Mouse (Mus musculus) mouse embryonic stem cell (cell line): ENCODE data around the gene Plekho2.

Experiments used
- in situ Hi-C, 2 experiments: fragments of 300-500 bp; cut with MboI; formaldehyde crosslinking; loops; 1 replicate in 1 of 2; 3 replicates in 1 of 2; pipeline ENCODE4 v1.14.3; 2019 to 2020; ENCODE audit warnings: low sequenced_read_pairs in 2 of 2, low pct_unique_long_range_greater_than_20kb in 1 of 2, mixed read lengths in 1 of 2; ENCODE audit not compliant: unreplicated experiment in 1 of 2

Plekho2 gene

DNA sequence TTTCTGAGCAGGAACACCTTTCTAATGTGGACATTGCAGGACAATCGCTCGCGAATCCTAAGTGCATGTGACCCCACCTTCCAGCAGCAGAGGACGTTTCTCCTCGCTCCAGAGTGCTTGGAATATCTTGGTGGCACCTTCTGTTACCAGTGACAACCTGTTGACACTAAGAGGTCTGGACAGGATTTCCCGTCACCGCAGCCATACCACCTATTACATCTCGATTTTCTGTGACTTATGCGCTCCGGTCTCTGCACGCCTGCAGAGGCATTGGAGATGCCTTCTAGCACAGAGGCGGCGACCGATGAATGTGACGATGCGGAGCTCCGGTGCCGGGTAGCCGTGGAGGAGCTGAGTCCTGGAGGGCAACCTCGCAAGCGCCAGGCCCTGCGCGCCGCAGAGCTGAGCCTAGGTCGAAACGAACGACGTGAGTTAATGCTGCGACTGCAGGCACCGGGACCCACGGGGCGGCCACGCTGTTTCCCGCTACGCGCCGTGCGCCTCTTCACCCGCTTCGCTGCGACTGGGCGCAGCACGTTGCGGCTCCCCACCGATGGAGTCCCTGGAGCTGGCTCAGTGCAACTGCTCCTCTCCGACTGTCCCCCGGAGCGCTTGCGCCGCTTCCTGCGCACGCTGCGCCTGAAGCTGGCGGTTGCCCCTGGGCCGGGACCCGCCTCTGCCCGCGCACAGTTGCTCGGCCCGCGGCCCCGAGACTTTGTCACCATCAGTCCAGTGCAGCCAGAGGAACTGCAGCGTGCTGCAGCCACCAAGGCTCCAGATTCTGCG, 7.9 kb upstream of the Plekho2 start:
- in situ Hi-C loops: loop anchor here in 1 of 2 experiments (10.0 kb wide), 1 partner anchor 63 kb away; the partner anchor contains the start of gene Ankdd1a

DNA sequence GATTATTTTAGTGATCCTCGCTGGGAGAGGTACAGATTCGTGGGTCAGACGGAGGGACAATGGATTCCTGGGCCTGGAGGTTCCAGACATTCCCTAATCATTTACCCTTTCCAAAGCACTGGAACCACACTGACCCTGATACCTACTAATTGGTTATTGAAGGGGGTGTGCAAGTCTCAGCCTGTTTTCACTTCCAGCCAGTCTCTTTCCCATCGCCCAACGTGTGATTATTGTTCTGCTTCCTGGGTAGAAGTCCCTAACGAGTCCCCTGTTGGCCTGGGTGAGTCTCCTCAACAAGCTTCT, 7.4 kb upstream of the Plekho2 start:
- in situ Hi-C loops: loop anchor here in 1 of 2 experiments (10.0 kb wide), 1 partner anchor 62 kb away; the partner anchor contains the start of gene Ankdd1a

DNA sequence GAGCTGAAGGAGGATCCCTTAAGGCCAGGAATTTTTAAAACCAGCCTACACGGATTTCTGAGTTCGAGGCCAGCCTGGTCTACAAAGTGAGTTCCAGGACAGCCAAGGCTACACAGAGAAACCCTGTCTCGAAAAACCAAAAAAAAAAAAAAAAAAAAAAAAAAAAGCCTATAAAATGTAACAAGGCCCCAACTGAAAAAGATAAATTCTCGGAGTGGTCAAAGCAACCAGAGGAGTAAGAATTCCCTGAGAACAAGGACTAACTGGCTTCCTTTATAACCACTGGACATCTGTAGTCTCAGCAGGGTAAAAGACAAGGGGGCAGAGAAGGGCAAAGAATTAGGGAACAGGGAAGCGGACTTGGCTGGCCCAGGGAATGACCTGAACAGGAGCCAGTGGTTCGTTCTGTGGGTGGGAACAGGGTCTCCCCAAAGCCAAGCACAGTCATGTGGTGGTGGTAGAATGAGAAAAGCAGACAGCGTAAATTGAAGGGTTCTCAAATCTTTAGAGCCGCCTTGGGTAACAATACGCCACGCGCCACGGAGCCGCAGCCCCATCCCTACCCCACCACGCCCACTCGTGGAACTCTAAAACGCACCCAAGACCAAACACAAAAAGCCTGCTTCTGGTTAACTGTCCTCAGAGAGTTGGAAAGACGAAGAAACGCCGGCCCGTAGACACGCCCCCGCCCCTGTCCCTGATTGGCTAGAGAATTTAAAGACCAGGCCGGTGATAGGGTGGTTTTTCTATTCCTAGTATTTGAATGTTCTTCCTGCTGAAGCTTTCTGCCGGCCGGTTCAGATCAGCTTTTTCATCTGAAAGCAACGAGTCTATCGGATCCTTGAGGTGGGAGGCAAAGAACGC, 6.8 kb upstream of the Plekho2 start, which contains the start of gene Pif1:
Gene Pif1 (plus strand): TSS at position 755 of the 864 bp plus-strand sequence.
- in situ Hi-C loops: loop anchor here in 1 of 2 experiments (10.0 kb wide), 1 partner anchor 62 kb away; the partner anchor contains the start of gene Ankdd1a

DNA sequence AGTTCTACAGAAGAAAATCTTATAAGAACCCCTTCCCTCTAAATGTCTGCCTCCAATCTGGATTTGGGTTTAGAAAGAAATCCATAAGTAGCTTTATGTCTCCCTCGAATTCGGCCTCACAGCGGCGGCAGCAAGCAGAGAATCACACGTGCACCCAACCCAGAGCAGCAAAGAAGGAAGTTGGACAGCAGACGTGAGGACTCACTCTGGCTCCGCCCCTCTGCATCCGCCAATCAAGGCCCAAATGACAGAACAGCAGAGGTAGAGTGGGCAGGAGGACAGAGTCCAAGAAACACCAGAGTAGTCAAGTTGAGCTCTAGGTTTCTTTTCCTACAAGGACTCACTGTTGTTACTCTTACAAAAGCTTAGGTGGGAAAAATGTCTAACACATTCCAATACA, 3.2 kb upstream of the Plekho2 start:
- in situ Hi-C loops: loop anchor here in 1 of 2 experiments (10.0 kb wide), 1 partner anchor 58 kb away; the partner anchor contains the start of gene Ankdd1a

DNA sequence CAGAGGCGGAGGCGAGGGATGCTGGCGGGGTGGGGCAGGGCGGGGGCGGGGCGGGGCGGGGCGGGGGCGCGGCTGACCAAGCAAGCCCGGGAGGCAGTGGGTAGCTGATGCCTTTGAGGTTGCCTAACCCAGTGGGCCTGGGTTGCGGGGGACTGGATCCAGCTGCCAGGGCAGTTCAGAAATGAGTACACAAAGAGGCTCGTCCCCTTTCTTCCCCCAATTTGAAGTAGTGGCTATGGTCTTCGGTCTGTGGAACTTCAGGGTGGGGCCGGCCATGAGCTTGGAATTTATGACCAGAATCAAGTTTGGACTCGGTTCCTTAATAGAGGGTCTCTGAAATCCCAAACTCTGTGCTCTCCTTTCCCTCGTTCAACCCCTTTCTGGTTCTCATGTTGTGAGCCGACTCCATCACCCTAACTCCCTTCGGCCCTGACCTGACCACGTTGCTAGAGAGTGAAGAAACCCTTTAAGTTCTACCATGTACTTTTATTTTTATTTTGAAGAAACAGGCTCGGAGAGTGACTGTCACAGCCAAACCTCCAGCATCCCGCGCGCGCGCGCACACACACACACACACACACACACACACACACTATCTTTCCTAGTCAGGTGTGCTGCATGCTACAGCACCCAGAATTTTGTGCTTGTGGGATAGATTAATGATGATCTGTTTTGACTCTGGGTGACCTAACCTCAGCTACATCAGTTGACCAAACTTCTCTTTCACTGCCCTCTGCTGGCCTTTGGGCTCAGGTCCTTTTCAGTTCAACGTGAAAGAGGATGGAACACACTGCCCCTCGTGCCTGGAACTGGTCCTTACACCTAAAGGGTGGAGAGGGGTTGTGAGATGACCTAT, 789 bp upstream of the Plekho2 start:
- in situ Hi-C loops: loop anchor here in 1 of 2 experiments (10.0 kb wide), 1 partner anchor 56 kb away; the partner anchor contains the start of gene Ankdd1a

DNA sequence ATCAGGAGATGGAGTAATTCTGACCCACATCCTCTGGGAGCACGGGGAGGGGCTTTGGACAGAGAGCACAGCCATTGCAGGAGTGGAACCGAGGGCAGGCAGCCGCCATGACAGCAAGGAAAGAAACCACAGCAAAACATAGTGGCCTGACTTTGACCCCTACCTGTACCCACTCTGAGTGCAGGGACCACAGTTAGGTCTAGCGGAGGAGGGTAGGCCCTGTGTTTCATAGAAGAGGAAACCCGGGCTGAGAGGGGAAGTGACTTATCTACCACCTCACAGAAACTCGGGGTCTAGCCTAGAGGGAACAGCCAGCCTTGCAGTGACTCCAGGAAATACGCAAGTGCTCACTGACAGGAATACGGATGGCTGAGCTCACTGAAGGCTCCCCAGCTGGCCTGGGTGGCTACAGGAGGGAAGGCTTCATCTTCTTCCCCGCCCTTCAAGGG, 1.0 kb downstream of the Plekho2 start:
- in situ Hi-C loops: loop anchor here in 1 of 2 experiments (5.0 kb wide), 1 partner anchor 37 kb away; no protein-coding TSS in a partner anchor

DNA sequence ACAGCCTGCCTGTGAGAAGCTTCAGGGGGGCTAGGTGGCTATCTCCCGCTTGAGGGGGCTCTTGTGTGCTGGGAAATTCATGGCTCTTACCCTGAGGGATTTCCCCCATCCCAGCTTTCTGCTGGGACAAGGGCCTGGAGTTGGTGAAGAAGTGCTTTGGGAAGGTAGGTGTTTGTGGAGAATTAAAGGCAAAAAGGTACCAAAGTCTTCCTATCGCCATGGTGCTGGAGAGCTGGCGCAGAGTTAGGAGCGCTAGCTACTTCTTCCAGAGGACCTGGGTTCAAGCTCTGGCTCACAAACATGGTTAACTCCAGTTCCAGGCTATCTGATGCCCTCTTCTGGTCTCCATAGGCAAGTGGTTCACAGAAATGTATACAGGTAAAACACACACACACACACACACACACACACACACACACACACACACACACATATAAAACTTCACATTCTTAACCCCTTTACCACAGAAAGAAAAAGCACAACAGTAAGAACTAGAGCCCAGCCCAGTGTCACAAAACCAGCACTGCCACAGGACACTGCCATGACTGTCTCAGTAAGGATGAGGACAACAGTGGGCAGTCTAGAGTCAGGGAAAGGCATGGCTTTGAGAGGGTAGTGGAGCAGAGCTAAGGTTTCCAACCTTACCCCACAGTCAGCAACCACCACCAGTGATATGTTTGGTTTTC, 2.2 kb downstream of the Plekho2 start:
- in situ Hi-C loops: loop anchor here in 1 of 2 experiments (5.0 kb wide), 1 partner anchor 35 kb away; no protein-coding TSS in a partner anchor

DNA sequence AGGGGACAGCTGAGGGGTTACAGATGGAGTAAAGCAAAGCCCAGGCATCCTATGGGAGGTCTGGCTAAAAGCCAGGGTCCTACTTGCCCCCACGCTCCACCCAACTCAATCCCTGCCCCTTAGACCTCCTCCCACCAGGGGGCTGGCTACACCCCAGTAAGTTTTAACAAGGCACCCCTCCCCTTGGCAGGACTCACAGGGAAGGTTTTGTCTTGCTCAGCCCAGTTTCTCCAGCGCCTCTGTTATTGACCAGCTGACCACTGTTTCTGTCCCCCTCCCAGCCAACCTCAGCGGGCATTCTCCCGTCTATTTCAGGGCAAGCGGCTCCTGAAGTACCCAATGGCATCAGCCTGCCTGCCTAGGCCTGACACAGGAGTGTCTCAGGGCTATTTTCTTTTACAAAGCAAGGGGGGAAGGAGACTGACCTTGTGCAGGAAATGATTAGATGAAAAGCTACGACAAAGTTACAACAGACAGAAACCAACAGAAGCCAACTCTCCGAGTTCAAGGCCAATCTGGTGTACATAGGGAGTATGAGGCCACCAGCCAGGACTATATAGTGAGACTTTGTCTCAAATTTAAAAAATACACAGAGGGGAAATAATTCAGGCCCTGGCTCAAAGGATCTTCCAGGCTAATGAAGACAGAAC, 2.9 kb downstream of the Plekho2 start:
- in situ Hi-C loops: loop anchor here in 1 of 2 experiments (5.0 kb wide), 1 partner anchor 35 kb away; no protein-coding TSS in a partner anchor

DNA sequence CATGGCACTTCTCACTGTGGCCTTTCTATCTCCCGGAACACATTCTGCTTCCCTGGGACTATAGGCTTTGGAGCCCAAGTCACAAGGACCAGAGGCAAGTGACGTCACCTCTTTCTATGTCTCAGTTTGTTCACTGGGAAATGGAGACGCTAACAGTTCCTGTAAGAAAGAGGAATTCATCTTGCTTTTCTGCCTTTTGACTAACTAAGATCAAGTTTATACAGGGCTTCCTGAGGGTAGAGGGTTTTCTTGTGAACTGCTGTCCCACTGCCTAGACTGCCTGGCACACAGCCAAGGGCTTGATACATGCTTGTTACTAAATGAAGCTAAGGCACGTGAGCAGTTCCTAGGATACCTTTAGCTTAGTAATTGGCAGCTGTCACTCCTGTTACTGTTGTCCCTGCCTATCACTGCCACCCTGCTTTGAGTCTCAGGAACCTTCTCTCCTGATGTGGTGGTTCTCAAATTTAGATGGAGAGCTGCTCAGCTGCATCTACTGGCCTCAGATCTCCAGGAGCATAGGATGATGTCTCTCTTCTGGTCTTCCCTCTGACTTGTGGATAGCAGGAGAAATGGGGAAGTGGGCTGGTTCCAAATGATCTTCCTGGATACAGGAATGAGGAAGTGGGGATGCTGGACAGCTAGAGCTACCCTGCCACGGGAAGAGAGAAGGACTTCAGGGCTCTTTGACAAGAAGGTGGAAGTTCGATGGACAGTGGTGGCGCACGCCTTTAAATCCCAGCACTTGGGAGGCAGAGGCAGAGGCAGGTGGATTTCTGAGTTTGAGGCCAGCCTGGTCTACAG, 4.2 kb downstream of the Plekho2 start:
- in situ Hi-C loops: loop anchor here in 1 of 2 experiments (5.0 kb wide), 1 partner anchor 33 kb away; no protein-coding TSS in a partner anchor

DNA sequence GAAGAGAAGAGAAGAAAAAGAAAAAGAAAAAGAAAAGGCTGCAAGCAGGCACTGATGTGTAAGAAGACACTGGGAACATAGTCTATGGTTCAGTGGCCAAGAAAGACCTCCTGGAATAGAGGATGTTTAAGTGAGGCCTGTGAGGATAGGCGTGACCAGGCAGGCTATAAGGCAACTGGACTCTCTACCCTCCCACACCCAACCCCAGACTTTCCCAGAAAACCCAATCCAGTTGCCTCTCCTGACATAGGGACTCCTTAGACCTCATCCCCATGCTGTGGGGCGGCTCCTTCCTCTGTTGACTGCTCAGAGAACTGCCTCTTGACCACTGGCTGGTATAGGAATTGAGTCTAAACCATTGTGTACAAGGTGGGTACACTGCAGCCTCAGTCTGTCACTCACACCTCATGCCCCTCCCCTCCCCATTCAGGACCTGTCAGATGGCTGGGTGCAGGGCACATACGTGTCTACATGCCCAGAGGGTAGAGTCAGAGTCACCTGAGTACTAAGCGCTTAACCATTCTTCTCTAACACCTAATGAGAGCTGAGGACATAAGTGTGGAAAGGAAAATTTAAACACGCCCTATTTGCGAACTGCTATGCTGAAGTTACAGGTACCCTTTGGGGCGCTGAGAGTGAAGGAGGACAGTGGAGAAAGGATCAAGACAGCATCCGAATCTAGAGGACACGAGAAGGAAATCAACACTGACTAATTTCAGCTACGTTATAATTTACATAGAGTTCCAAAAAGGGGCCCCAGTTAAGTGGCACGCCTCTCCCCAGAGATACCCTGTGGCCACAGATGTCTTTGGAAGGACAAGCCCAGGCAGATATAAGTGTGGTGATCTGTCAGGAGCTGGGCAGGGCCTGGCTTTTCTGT, 5.1 kb downstream of the Plekho2 start:
- in situ Hi-C loops: loop anchor here in 1 of 2 experiments (5.0 kb wide), 1 partner anchor 32 kb away; no protein-coding TSS in a partner anchor

DNA sequence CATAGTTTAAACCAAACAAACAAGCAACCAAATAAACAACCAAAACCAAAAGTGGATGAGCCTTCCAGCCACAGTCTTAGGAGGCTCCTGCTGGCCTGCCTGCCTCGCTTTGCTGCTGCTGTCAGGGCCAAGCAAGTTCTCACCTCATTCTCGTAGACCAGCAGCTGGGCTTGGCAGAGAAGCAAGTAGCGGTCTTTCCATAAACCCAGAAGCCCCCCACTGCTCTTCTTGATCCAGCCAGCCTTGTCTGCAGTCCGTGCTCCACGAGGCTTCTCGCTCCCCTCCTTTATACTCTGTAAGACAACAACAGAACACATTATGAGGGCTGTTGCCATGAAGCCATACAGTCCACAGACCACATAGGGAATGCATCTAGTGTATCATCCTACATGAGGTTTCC, 7.0 kb downstream of the Plekho2 start:
- in situ Hi-C loops: no loop called here

DNA sequence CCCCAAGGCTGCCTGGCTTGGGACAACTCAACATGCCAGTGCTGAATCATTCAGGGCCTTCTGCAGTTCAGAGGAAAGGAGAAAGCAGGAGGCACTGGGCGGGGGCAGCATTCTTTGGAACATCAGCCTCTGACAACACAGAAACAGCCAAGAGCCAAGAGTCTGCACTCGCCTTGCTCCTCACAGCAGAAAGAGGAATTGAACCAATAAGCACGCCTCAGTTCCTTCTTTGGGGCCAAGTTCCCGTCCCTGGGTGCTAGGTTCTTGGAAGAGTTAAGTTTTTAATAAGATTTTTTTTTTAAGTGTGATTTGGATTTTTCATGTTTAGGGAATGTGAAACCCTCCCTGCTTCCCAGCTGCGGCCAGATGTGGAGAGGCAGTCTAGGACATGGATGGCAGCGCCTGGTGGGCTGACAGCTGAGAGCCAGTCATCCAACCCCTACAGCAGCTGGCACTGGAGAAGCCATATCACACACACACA, 10.3 kb downstream of the Plekho2 start:
- in situ Hi-C loops: loop anchor here in 1 of 2 experiments (5.0 kb wide), 1 partner anchor 47 kb away; the partner anchor contains the start of gene Ankdd1a

DNA sequence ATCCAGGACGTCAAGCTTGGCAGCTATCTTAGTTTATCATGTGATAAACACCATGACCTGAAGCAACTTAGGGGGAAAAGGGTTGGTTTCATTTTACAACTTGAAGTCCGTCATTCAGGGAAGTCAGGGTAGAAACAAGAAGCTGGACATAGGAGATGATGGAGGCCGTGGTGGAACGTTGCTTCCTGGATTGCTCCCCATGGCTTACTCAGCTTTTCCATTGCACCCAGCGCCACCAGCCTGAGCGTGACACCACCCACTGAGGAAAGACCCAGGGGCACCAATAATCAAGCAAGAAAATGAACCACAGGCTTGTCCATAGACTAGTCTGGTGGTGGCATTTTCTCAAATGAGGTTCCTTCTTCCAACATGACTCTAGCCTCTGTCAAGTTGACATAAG, 11.1 kb downstream of the Plekho2 start:
- in situ Hi-C loops: loop anchor here in 1 of 2 experiments (5.0 kb wide), 1 partner anchor 46 kb away; the partner anchor contains the start of gene Ankdd1a

DNA sequence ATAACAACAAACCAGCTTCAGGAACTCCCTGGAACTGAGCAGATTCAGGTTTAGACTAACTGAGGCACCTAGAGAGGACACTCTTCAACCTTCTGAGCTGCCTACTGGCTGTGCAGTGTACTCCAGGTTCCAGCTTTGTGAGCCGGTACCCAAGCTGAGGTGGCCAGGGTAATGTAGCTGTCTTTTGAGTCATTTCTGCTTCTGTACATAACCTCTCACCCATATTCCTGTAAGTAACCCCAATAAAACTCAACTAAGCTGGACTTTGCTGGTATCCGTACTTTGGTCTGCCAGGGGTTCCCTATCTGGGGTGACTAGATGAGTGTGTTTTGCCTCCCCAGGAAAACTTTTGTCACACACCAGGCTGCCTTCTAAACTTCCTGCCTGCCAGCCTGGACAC, 15.1 kb downstream of the Plekho2 start:
- in situ Hi-C loops: loop anchor here in 1 of 2 experiments (5.0 kb wide), 1 partner anchor 42 kb away; the partner anchor contains the start of gene Ankdd1a

DNA sequence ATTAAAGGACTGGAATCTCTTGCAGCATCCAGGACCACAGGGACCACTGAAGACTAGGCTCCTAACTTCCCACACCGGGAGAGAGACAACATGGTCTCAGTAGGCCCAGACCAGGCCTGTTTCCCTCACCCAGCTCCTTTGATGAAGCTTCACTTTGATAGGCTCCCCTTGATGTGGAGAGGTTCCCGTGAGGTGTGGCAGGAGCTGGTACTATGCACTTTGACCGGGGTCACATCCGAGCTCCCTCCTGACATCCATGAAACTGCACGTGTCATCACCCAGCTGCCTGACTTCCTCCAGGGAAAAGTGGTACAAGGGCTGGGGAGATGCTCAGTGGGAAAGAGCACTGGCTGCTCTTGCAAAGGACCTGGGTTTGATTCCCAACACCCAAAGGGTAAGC, 16.8 kb downstream of the Plekho2 start:
- in situ Hi-C loops: no loop called here
